Mouse (Mus musculus) gastrocnemius, postnatal 25 days (tissue): Measurements from ENCODE around the gene Olfr1417. TPM values are rescaled to one million over a fixed set of nuclear protein-coding genes. Genes with fewer than 3 reads are reported as not detected.
A peak's percentile ranks its signal among the peaks of the same experiment; 100 is the strongest.
"Not testable (repeated sequence)": the region's sequence is repeated elsewhere in the genome, so short reads cannot be mapped to it uniquely, and the experiment has no call there.

Experiments
- DNase-seq: peaks from one replicate; pipeline ENCODE4 v3.0.0; 2022
- long read RNA-seq, 2 experiments: library from polyadenylated mRNA; stranded (forward); transcript quantifications; one replicate each; pipeline ENCODE4 v2.0.0; 2021
- total RNA-seq, 2 experiments: library from RNA; stranded (reverse); gene quantifications; 1 replicate in 1 of 2; 2 replicates in 1 of 2; pipeline ENCODE4 v1.2.3; 2021

The Olfr1417 gene
- total RNA-seq: not detected
- long read RNA-seq, experiment 1: 0 reads
- long read RNA-seq, experiment 2: 0 reads

GRCm38 (mm10) chr19:11839119-11839518 is at the start of gene Olfr1417:
TSS of gene Olfr1417 (minus strand) at chr19:11839219.
- DNase-seq: no peak

- no peak for DNase-seq
Observed at GRCm38 (mm10) chr19:11886265-11886664, 47.2 kb upstream of the Olfr1417 start, which contains the start of gene Olfr1420. TSS of gene Olfr1420 (plus strand) at chr19:11886565.

DNA sequence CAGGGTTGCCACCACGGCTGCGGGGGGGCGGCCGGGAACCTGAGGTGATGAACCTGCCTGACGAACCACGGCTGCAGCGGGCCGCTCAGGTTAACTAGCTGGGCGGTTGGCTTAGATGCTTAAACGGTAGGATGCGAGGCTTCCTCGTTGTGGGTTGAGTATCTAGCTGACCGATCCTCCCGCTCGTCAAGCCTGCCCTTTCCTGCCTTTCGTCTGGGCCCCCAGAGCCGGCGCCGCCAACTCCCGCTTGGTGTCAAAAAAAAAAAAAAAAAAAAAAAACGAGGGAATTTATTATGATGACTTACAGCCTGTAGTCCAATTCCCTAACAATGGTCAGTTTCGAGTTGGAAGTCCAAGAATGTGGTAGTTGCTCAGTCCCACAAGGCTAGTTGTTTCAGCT is 39.4 kb upstream of the Olfr1417 start:
- not testable (repeated sequence) for DNase-seq

- DNase-seq: no peak
Observed at GRCm38 (mm10) chr19:11875006-11875405, 36.0 kb upstream of the Olfr1417 start, which contains the start of gene Olfr1419. TSS of gene Olfr1419 (minus strand) at chr19:11875106.

DNA sequence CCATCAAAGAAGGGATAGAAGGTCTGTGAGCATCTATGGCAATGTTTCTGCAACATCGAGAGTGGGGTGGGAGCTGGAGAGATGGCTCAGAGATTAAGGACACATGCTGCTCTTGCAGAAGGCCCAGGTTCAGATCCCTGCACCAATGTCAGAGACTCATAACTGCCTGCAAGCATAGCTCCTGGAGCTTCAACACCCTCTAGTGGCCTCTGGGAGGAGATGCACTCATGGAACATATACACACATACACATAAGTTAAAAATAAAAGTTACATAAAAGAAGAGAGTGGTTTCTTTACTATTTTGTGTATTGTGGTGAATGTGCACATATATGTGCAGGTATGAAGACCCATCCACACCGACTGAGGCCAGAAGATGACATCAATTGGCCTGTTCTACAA is 28.8 kb upstream of the Olfr1417 start:
- no peak for DNase-seq

DNA sequence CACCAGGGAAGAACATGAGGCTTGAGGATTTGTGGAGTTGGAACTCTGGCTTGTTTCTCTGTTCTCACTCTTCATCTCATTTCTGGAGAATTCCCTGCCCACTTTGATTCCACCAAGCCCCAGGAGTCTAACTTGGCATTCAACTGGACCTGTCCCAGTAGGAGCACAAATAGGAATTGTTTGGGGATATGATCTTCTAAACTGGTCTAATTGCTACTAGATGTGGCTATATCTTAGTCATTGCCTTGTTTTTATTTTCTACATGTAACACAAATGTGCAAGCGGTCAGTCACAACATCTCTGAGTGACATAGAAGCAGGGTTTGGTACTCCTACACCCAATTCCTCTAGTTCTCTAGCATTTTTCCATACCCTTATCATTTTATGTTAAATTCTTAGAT is 21.9 kb upstream of the Olfr1417 start, which contains the start of gene Olfr1418:
Gene Olfr1418 (minus strand): TSS at position 101 of the 400 bp plus-strand sequence.
- no peak for DNase-seq

GRCm38 (mm10) chr19:11856506-11856905 is 17.5 kb upstream of the Olfr1417 start:
- DNase-seq: no peak

GRCm38 (mm10) chr19:11854821-11855220 is 15.8 kb upstream of the Olfr1417 start:
- no peak for DNase-seq

- DNase-seq: no peak
Observed at GRCm38 (mm10) chr19:11852652-11853051, 13.6 kb upstream of the Olfr1417 start.

DNA sequence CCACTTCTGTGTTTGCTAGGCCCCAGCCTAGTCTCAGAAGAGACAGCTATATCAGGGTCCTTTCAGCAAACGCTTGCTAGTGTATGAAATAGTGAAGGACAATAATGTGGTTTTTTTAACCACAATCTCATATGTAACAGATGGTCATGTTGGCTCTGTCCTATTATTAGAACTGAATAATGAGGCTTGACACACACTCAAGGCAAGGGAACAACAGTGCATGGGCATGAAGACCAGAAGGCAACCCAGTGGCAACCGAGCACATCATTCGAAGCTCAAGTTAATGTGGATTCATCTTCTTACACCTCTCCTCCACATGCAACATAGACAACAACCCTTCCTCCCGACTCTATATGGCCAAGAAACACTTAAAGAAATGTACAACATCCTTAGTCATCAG is 7.3 kb upstream of the Olfr1417 start:
- no peak for DNase-seq

GRCm38 (mm10) chr19:11823346-11824065 is 15.5 kb downstream of the Olfr1417 start:
- DNase-seq: no peak

- DNase-seq: no peak
Observed at GRCm38 (mm10) chr19:11820211-11820610, 18.8 kb downstream of the Olfr1417 start.

DNA sequence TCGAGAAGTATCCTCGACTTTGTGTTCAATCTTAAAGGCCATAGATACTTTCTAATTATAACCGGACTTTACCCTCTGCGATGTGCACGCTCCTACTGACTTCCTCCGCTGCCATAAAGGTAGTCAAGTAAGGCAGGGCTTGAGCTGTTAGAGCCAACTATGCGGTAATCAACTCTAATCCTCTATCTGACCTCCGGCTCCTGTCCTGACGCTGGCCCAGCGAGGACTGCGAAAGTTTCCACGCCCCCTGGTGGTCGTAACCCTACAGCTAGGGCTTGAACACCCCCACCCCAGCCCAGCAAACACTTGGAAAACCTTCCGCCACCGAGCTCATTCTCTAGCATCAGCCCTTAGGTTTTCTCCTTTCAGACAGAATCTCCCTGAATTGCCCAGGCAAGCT is 19.2 kb downstream of the Olfr1417 start:
- DNase-seq: peak; percentile 56

DNA sequence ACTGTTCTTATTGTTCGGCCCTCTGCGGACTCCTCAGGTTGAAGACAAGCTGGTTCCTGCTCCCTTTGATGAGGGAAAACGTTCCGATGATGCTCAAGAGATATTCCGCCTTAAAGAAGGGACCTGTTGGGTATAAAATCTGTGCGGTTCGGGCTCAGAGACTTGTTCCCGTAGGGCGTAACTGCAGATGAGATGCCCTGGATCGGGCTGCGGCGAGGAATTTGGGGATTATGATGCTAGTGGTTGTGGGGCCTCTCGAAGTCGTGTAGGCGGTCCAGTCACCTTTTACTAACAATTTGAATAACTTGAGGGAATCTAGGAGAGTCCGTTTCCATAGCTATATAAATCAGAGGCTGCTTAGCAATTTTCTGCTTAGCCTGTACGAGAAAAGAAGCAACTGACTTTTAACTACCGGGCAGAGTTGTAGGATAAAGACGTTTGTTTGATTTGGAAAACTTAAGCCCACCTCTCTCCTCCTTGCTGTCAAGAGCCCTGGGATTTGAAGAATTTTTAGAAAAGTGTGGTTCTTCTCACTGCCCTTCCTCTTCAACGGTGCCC is 19.8 kb downstream of the Olfr1417 start, which contains the start of gene Stx3:
Gene Stx3 (minus strand): TSS at position 261 of the 558 bp plus-strand sequence.
- DNase-seq: no peak

- DNase-seq: peak; percentile 59
Observed at GRCm38 (mm10) chr19:11818199-11819142, 20.5 kb downstream of the Olfr1417 start.

DNA sequence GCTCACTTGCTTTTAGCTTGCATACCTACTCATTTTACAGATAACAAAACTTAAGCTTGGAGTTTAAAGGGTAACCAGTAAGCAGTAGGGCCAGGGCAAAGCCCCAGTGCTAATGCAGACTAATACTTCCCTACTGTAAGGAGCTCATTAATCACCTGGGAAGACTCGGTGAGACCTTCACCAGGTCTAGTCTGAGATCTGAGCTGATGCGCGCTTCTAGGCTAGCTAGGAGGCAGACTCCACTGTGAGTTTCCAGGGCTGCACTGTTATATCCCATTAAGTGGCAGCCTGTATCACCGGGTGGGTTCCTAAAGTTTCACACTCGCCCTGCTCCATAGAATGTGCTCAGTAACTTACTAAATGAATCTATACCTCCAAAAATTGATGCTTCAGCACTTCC is 21.4 kb downstream of the Olfr1417 start:
- no peak for DNase-seq

GRCm38 (mm10) chr19:11816706-11817105 is 22.3 kb downstream of the Olfr1417 start:
- DNase-seq: no peak

DNA sequence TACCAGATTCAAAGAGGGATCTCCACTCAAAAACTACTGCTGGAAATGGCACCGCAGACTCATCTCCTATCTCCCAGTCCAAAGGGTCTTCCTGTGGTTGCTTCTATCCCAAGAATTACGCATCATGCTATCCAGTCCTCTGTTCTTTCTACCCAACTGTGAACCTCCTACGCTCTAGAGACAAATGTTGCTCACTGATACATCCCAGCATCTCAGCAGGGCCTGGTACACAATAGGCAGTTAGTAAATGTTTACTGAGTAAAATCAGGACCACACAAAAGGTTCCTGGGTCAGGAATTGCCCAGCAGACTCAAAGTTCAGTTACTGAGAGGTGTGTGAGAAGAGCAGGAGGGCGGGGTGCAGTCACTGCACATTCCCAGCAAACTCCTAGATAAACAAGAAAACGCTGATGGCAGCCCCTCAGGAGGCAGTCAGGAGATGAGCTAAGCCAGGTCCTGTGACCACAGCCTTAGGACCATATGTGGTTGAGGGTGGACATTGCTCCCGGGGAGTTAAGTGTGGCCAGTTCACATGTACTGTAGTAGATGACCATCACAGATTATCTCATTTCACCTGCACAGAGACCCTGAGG is 24.2 kb downstream of the Olfr1417 start:
- no peak for DNase-seq

- peak; percentile 13 for DNase-seq
Observed at GRCm38 (mm10) chr19:11813649-11814048, 25.4 kb downstream of the Olfr1417 start.

- DNase-seq: no peak
Observed at GRCm38 (mm10) chr19:11813136-11813535, 25.9 kb downstream of the Olfr1417 start.

DNA sequence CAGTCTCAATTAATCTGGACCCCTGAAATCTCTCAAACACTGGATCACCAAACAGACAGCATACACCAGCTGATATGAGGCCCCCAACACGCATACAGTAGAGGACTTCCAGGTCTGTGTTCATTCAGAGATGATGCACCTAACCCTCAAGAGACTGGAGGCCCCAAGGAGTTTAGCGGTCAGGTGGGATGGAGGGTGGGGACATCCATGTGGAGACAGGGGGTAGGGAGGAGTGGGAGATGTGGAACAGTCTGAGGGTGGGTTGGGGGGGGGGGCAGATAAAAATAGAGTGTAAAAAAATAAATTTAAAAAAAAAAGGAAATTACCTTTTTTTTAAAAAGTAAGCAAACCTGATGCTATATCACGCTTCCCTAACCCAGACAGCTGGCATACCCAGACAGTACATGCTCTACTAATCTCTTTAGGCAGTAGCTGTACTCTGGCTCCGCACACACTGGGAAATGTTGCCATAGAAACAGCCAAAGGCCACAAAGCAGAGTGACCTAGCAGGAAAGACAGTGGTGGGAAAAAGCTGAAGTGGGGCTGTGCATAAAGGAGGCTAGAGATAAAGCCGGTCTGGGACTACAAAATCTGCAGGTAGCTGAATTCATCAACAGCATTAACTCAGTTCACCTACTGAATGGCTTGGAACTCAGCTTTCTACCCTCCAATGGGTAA is 27.2 kb downstream of the Olfr1417 start:
- DNase-seq: no peak
